Mouse (Mus musculus): ENCODE results near the gene Gm10226.
"Not testable (repeated sequence)": the region's sequence is repeated elsewhere in the genome, so short reads cannot be mapped to it uniquely, and the experiment has no call there.

Gm10226 gene

DNA sequence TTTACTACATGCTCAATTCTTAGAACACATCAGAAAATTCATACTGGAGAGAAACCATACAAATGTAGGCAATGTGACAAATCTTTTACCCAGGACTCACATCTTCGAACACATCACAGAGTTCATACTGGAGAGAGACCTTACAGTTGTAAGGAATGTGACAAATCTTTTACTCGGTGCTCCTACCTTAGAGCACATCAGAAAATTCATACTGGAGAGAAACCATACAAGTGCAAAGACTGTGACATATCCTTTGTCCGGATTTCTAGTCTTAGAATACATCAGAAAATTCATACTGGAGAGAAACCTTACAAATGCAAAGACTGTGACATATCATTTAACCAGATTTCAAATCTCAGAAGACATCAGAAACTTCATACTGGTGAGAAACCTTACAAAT lies at the start of gene Gm10226:
Gene Gm10226 (plus strand): TSS at position 301 of the 400 bp plus-strand sequence.
- no peak for DNase-seq (ENCODE audit: low spot score)

DNA sequence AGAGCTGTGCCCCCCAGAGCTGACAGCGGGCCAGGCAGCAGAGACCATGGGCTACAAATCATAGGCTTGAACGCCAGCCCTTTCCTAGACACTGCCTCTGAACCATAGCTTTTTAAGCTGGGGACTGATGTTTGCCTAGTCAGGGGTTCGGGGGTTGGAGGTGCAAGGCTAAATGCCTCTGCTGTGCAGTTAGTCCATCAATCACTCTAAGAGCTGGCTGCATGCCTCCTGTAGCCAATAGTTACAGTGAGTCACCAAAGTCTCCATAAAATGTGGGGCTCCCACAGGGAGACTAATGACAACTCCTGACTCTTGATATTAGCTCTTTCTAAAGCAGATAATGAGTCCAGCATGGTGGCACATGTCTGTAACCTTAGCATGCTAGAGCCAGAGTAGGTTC lies 42.9 kb upstream of the Gm10226 start:
- no peak for DNase-seq (ENCODE audit: low spot score)

- peak; percentile 1 for DNase-seq (ENCODE audit: low spot score)
Observed at GRCm38 (mm10) chr17:21649936-21650335, 41.7 kb upstream of the Gm10226 start.

GRCm38 (mm10) chr17:21650364-21650907 lies 41.2 kb upstream of the Gm10226 start, which contains the start of gene Zfp983:
TSS of gene Zfp983 (plus strand) at chr17:21650624.
- peak; percentile 75 for DNase-seq (ENCODE audit: low spot score)

DNA sequence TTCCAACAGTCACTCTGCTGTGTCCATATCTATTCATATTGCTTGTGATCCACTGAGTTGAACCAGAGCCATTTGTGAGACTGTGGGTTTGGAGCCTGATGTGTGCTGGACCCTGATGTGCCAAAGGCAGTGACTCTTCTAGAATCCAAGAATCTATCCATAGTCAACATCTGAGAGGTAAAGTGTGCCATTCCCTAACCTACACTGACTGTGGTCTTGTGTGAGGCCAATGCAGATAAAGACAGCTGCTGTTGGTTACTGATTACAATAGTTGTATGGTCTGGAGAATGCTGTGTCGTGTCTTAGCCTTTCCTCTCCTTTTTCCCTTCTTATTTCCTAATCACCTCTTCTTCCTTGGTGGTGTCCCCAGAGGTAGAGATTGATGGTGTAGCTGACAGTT lies 12.8 kb upstream of the Gm10226 start:
- DNase-seq (ENCODE audit: low spot score): not testable (repeated sequence)

DNA sequence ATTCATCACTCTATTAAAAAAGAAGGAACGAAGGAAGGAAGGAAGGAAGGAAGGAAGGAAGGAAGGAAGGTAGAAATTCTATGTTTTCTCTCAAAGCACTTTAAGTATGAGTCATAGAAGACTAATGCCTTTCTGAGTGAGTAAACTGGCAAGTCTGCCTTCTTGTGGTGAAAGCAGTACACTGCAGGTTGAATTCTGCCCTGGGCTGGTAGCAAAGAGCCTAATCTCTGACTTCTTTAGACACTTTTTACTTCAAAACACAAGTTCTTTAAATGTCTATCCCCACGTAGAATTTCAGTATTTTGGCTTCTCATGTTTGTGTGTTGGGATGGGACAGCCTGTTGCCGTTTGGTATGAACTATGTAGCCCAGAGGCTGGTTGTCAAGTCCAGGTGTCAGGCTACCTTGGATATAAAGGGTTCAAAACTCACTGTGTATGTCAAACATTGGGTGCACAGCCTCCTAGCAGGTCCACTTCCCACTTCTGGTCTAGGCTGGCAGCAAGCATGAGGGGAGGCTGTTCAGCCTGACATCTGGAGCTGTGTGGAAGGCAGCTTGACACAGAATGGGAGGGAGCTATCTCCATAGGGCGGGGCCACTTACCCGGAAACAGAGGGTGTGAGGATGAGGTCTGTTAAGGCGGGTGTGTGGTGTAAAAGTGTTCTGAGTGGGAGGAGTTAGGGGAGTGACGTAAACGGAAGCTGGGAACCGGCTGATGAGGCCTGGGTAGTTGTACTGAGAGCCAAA lies 12.2 kb upstream of the Gm10226 start:
- DNase-seq (ENCODE audit: low spot score): peak; percentile 79

DNA sequence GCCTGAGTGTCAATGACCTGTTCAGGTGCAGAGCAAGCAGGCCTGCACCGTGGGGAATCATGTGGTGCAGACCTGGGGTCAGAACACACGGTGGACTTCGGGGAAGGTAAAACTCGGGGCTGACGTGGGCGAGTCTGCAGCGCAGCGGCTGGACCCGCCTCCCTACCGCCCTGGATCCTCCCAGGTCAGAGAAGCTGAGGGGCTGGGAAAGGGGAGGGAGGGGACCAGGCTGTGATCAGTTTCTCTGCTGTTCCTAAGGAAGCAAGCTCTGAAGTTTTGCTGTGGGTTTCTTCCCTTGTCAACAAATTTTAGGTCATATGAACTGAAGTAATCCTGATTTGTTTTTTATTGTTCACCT lies 11.7 kb upstream of the Gm10226 start:
- DNase-seq (ENCODE audit: low spot score): not testable (repeated sequence)

DNA sequence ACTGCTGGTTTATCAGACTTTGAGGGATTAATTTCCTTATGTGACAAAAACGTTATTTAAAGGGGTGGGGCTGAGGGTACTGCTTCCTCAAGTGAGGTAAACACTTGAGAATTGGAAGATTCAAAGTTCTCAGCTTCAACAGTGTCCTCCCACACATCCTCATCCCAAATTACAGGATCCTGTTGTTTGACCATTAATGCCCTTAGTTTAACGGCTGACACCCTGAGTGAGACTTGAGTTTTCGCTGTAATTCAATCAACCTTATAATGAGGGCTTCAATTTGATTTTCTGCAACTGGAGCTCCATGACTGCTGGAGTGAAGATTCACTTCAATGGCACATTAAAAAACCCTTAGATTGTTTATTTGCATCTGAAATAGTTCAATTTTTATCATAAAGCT lies 1.7 kb downstream of the Gm10226 start:
- DNase-seq (ENCODE audit: low spot score): no peak

- no peak for DNase-seq (ENCODE audit: low spot score)
Observed at GRCm38 (mm10) chr17:21696073-21696472, 4.4 kb downstream of the Gm10226 start.

GRCm38 (mm10) chr17:21702281-21703240 lies 10.9 kb downstream of the Gm10226 start:
- no peak for DNase-seq (ENCODE audit: low spot score)

GRCm38 (mm10) chr17:21703414-21703813 lies 11.8 kb downstream of the Gm10226 start:
- DNase-seq (ENCODE audit: low spot score): no peak

DNA sequence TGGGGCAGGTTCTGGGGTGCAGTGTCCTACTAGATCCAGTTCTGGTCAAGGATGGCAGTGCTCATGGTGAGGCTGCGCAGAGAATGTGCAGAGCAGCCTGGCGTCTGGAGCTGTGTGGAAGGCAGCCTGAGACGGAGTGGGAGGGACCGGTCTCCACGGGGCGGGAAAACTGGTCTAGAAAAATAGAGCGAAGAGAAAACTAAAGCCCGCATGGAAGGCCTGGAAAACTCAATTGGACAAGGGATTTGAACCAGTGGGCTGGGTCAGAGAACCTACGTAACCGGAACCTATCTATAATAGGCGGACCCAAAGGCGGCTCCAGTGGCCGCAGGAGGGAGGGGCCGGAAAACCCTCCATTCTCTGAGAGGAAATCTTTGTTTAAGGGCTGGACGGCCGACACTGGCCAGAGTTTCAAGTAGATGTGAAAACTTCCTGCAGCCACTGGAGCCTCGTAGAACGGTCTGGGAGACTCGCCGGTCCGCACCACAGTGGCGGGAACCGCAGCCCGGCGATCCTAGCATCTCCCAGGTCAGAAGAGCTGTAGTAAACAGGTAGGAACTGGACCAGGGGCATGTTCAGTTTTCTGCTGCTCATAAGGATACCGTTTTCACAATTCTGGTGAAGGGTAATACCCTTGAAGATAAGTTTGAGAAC lies 15.8 kb downstream of the Gm10226 start, which contains the start of gene Zfp760:
Gene Zfp760 (plus strand): TSS at position 399 of the 654 bp plus-strand sequence.
- DNase-seq (ENCODE audit: low spot score): peak; percentile 76

DNA sequence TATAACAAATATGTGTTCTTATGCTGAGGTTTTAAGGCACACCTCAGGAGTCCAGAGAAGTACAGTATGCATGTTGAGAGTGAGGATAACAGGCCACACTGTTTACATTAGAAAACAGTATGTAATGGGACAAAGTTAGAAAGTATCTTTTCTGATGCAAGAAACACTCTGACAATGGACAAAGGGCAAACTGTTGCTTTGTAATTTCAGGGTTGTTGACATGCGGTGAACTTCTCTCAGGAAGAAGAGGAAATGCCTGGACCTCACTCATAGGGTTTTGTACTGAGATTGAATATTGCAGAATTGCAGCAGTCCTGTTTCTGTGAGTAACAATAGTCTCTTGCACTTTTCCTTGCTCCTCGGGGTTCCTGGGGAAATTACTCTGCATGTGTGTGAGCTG lies 16.7 kb downstream of the Gm10226 start:
- no peak for DNase-seq (ENCODE audit: low spot score)

- DNase-seq (ENCODE audit: low spot score): not testable (repeated sequence)
Observed at GRCm38 (mm10) chr17:21730495-21730894, 38.8 kb downstream of the Gm10226 start, which contains the start of gene Zfp229. TSS of gene Zfp229 (plus strand) at chr17:21730795.

DNA sequence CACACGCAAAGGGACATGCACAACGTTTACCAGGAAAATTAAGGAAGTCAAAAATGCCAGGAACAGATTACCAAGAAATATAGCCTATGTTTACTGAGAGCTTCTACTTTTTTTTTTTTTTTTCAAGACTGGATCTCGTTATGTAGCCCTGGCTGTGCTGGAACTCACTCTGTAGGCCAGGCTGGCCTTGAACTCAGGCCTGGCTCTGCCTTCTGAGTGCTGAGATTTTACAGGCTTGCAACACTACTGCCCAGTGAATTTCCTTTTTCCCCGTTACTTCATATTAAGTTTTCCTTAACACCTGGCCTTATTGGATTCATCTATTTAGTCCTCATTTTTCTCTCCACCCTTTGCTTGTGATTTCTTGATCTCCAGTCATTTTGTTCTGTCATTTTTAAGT lies 41.4 kb downstream of the Gm10226 start:
- DNase-seq (ENCODE audit: low spot score): no peak

- DNase-seq (ENCODE audit: low spot score): peak; percentile 22
Observed at GRCm38 (mm10) chr17:21733529-21734031, 41.9 kb downstream of the Gm10226 start.
